Mouse (Mus musculus): ENCODE results near the gene Ccdc114. TPM values are rescaled to one million over a fixed set of nuclear protein-coding genes. Genes with fewer than 3 reads are reported as not detected.
A peak's percentile ranks its signal among the peaks of the same experiment; 100 is the strongest.
"Not testable (repeated sequence)": the region's sequence is repeated elsewhere in the genome, so short reads cannot be mapped to it uniquely, and the experiment has no call there.

Gene Ccdc114
- total RNA-seq, 2 experiments from 2014 or later, result 3.3 to 3.4 TPM

DNA sequence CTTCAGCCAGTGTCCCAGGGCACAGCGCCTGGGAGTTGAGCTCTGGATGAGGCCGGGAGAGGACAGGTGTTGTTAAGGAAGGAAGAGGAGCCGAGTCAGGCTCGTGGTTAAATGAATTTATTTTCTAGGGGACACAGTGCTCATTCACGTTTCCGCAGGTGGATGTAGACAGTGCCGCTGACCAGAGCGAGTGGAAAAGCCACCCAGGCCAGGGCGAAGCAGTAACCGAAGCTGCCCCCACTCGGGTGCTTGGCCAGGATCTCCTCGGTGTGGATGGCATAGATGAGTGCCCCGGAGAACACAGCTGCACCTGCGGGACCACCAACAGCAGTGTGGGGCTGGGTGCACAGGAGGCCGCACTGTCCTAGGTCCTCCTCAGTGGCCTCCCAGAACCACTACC, 5.9 kb upstream of the Ccdc114 start:
- no peak for ATAC-seq (ENCODE audit: poor library complexity, severe bottlenecking)

DNA sequence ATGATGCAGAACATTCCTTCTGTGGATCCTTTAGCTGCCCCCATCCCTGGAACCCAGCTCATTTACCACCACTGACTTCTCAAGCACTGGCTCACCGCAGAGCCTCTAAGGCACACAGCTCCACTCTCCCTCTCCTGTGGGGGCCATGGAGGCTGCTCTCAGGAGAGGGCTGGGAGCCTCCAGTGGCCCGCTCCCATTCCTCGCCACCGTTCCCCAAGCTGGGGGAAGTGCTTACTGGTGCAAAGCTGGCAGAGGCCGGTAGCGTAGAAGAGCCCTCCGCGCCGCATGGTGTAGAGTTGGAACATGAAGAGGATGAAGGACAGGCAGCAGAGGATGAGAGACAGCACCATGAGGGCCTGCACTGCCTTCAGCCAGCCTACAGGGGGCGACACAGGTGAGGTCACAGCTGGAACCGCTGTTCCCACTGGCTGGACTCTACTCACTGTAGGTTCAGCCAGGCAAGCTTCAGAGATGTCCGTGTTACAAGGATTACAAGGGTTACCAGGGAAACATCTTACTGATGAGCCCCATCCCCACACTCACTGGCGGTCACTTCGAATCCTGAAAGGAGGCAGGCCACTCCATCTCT, 4.7 kb upstream of the Ccdc114 start:
- ATAC-seq (ENCODE audit: poor library complexity, severe bottlenecking), result no peak

DNA sequence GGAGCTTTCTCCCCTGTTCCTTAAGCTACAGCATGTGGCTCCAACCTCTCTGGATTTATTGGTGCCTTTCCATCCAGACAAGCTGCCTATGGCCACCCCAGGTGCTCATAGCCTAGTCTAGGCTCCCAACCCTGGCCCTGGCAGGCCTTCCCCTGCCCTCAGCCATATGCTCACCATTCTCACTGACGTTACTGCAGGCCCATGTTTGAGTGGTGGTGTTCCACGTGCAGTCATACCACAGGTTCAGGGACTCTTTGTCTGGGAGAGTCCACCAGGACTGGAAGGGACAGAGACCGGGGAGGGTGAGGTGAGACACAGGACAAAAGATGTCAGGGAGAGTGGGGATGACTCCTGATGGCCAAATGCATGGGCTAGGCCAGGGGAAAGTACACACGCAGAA, 4.1 kb upstream of the Ccdc114 start:
- ATAC-seq (ENCODE audit: poor library complexity, severe bottlenecking), result no peak

DNA sequence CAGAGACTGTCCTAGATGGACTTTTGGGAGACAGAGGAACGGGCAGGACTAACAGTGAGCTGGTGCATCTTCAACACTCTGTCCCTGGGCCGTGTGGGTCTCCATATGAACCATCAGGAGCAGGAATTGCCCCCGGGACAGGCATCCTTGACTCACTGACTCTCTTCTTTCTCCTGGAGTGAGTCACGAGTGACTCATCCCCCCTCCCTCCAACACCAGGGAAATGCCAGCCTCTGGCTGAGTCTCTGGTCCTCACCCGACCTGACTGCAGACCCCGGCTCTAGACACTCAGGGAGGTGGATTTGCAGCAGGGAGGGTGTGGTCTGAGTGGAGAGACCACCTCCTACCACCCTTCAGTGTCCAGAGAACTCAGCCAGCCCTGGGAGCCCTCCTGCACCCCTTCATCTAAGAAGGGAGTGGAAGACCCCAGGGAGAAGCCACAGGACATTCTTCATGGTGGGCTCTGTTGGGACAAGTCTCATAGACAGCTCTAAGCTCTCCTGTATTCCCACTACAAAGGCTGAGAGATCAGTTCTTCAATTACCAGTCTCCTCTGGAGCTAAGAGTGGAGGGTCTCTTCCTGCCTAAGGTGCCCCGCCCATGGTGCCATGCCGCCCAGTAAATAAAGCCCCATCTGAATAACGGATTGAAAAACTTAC, 3.2 kb upstream of the Ccdc114 start:
- ATAC-seq (ENCODE audit: poor library complexity, severe bottlenecking), result no peak

DNA sequence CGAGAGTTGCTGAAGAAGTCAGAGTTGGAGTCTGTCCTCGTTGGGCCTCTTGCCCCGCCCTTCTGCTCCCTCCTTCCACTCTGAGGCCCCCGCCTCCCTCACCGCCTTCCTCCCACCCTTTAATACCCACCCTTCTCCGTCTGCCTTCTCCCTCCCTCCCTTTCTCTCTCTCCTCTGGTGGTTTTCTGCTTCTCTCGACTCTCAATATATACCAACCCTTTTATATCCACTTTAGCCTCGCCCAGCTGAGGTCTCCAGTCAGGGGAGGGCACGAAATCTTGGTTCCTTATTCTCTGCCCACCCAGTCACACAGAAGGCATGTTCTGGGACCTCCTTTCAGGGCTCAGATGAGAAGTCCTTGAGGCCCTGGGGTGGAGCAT, 2.6 kb upstream of the Ccdc114 start, which contains the start of gene Emp3:
Emp3 (minus strand) TSS at position 163 of the 380 bp plus-strand sequence.
- ATAC-seq (ENCODE audit: poor library complexity, severe bottlenecking), result peak; percentile 17

DNA sequence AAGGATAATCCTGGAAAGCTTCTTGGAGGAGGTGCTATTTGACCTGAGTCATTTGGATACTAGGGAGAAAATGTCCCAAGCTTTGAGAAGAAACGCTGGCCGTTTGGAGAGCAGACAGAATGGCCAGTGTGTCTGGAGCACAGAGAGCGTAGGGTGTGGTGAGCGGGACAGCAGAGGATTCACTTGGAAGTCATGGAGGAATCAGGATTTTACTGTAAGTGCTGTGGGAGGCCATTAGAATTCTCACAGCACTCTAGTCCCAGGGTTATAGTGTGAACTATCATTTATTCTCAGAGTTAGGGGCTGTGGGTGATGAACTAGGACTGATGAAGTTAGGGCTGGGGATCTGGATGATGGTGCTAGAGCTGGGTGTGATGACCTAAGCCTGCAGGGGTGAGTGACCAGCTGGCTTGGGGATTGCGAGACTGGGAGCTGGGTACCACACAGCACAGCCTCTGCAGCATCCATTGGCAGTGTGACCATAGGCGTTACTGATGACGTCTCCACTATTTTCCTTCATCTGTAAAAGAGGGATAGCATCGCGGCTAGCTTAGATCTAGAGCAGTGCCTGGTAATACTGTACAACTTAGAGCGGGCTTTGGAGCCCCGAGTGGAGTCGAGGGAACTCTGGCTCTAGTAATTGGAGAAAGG, 1.8 kb upstream of the Ccdc114 start:
- ATAC-seq (ENCODE audit: poor library complexity, severe bottlenecking), result no peak

DNA sequence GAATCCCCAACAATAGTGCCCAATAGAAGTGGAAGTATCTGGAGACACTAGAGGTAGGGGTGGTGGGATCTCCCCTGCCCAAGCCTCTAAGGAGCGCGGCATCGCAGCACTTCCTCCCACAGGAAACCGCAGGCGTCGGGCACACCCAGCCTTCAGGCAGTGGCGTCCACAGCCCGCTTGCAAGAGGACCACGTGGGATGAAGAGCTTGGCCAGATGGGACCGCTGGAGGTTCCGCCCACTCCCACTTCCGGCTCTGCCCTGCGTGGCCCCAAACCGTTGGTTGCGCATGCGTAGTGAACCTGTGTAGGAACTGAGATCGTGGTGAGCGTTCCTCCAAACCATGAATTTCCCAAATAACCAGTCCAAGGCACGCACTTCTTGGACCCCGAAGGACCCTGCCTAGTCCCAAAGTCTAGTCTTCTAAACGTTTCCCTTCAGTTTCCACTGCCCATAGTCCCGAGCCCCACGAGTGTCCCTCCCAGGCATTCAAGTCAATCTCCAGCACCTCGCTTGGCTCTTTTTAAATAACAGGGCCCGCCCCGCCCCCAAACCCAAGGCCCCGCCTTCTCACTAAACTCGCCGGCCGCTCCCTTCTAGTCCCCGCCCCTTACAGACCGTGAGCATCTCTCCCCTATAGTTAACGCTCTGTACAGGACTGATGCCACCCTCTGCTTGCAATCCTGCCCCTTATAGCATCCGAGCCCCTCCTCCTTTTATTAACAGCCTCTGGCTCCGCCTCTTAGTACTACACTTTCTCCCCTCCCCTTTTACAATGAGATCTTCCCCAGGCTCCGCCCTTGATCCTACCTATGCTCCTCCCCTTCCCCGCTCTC, 727 bp upstream of the Ccdc114 start:
- peak; percentile 72 for ATAC-seq (ENCODE audit: poor library complexity, severe bottlenecking)

DNA sequence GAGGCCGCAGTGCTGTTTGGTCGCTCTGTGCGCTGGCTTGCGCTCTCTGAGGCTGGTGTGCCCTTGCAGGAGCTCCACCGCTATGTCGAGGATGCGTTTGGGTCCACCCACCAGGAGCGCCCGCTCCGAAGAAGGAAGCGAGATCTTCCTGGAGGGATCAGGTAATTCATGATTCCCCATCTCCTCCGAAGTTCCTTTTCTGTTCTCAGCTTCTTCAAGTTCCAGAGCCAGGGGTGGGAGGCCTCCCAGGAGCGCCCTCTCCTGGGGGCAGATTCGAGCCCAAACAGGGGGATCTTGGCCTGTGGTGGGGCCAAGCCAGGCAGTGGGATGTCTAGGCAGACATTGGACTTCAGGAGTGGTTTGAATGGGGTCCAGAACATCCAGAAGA, 551 bp downstream of the Ccdc114 start:
- no peak for ATAC-seq (ENCODE audit: poor library complexity, severe bottlenecking)

DNA sequence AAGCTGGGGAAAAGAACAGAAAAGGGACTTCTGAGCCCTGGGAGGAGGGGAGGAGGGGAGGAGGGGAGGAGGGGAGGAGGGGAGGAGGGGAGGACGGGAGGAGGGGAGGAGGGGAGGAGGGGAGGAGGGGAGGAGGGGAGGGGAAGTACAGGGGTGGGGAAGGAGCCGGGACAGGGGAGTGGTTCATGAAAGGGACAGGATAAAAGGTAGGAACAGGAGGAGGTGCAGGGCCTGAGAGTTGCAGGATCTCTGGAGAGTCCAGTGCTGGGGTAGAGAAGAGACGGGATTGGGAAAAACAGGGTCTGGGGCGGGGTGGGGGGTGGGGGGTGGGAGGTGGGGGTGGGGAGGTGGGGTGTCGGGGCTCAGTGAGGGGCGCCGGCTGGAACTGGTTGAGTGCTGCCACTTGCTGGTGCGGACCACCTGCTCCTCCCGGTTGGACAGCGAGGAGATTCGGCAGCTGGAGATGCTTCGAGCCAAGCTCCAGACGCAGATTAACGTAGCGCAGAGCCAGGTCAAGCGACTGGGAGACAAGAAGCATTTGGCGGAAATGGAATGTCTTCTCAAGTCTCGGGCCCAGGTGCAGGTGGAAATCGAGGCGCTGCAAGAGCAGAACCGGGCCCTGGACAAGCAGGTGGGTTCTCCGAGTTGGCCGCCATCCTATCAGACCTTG, 4.9 kb downstream of the Ccdc114 start:
- no peak for ATAC-seq (ENCODE audit: poor library complexity, severe bottlenecking)

DNA sequence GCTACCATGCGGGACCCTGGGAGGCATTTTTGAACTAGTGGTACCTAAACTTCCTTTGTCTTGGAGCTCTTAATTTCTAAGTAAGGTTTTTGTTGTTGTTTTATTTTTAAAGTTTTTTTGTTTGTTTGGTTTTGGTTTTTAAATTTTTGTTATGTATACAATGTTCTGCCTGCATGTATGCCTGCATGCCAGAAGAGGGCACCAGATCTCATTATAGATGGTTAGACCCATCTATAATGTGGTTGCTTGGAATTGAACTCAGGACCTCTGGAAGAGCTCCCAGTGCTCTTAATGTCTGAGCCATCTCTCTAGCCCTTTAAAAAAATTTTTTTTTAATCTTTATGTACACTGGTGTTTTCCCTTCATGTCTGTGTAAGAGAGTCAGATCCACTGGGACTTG, 5.8 kb downstream of the Ccdc114 start:
- ATAC-seq (ENCODE audit: poor library complexity, severe bottlenecking), result no peak

DNA sequence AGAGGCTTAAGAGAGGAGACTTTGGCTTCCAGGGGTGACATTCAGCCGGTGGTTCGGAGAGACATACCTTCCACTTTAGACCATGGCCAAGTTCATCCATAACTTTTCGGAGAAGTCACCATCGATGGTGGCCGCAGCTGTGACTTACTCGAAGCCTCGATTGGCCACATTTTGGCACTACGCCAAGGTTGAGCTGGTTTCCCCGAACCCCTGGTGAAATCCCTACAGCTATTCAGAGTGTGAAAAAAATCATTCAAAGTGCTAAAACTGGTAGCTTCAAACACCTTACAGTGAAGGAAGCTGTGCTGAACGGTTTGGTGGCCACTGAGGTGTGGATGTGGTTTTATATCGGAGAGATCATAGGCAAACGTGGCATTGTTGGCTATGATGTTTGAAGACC, 9.9 kb downstream of the Ccdc114 start:
- ATAC-seq (ENCODE audit: poor library complexity, severe bottlenecking), result not testable (repeated sequence)

DNA sequence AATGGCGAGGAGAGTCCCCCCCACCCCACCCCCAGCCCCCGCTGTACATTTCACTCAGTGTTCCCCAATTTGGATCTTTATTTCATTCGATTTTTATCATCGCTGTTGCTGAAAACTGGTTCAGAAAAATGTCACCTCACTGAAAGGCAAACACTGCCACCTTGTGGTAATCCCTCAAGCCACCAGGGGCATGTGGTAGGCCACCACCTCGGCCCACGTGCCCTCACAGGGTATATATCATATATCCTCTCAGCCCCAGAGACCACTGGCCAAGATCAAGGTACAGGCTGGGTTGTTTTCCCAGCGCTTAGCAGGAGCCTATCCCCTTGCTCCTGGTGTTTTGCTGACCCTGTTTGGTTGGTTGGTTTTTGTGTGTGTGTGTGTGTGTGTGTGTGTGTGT, 11.2 kb downstream of the Ccdc114 start:
- ATAC-seq (ENCODE audit: poor library complexity, severe bottlenecking), result peak; percentile 94

DNA sequence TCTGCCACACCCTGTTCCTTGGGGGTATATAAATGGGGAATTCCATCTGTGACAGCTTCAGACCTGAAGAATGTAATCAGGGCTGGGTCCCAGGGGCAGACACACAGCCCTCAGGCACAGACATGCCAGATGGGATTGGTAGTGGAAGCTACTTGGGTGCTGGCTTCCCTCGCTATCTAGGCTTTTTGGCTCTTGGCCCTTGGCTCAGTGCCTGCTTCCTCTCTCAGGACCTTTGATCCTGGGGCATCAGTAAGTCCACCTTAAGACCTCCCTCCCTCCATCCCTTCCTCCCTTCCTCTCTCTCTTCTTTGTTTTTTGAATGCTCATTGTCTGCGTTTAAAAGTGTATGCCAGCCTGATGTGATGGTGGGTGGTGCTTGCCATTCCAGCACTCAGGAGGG, 16.0 kb downstream of the Ccdc114 start:
- no peak for ATAC-seq (ENCODE audit: poor library complexity, severe bottlenecking)

DNA sequence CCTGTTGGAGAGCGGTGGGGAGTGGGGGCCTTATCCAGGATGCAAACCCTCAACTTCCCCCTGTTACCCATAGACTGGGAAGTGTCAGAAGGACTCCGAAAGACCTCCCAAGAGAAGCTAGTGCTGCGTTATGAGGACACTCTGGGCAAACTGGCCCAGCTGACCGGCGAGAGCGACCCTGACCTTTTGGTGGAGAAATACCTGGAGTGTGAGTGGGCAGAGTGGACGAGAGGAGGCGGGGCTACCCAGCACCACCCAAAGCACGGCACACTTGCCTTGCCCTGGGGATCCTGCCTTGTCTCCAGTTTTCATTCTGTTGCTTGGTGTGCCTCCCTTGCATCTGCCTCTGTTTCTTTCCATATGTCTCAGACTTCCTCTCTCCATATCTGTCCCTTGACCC, 18.1 kb downstream of the Ccdc114 start:
- no peak for ATAC-seq (ENCODE audit: poor library complexity, severe bottlenecking)

DNA sequence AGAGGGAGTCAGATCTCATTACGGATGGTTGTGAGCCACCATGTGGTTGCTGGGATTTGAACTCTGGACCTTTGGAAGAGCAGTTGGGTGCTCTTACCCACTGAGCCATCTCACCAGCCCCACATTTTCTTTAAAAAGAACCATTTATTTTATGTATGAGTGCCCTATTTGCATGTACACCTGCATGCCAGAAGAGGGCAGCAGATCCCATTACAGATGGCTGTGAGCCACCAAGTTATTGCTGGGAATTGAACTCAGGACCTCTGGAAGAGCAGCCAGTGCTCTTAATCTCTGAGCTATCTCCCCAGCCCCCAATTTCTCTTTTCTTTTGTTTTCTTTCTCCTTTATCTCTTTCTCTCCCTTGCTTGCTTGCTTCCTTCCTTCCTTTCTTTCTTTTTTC, 19.4 kb downstream of the Ccdc114 start:
- not testable (repeated sequence) for ATAC-seq (ENCODE audit: poor library complexity, severe bottlenecking)

DNA sequence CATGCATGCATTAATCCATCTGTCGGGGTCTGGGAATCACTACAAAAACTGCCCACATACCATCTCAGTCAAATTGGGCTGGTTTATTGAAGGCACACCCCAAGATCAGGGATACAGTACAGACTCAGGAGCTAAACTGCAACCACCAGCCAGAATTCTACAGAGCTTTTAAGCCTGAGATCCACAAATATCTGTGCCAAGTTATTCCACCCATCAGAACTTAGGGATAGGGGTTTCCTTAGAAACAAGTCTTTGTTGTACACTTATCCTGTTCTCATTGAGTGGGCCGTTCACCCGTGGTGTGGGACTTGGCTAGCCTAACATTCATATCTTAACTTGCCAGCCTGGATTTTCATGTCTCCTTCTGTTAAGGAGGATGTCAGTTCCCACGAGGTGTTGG, 25.2 kb downstream of the Ccdc114 start:
- ATAC-seq (ENCODE audit: poor library complexity, severe bottlenecking), result no peak

DNA sequence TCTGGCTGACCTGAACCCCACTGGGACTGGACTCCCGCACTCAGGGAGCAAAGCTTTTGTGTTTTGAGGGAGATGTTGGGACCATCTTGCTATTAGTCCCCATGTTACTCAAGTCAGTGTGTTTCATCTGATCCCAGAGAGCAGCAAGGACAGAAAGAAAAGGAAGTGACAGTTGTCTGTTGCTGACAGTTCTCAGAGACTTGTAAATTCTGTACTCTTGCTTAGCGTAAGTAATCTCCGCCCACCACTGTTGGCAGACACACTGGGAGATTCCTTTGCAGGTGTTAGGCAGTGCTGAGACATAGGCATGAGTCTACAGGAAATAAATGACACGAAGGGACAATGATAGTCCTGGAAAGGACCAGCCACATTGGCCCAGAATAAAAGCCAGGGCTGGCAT, 32.7 kb downstream of the Ccdc114 start:
- no peak for ATAC-seq (ENCODE audit: poor library complexity, severe bottlenecking)

DNA sequence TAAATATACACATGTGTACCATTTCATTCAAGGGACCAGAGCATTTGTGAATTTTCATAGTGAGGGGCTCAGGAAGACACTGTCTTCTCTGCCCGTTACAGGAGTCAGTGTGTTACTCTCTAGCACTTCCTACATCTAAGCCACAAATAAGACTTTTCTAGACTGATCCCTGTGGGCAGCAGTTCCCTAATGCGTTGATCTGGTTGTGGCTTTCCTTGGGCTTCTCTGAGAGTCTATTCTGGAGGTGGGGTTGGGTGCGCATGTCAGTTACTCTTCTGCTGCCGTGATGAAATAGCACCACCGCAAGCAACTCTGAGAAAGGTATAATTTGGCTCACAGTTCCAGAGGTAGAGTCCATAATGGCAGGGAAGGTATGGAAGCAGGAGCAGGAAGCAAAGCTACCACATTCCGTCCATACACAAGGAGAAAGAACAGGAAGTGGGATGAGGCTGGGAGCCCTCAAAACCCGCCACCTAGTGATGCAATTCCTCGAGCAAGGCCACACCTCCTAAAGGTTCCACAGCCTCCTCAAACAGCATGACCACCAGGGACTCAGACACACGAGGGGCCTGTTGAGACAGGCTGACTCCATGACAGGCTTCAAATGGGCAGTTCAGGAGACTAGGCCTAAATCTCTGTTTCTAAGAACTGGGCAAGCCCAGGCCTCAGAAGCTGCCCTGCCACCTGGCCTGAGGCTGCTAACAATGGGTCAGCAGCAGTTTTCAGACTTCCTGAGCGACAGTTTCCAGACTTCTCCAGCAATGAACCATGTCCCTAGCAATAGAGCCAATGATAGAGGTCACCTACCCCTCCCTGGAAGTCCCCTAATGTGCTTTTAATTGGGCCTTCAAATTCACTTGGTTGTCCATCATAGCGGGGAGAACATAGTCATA, 48.2 kb downstream of the Ccdc114 start:
- 0 out of 2 replicates have a peak, but pooled peaks have one; percentile 38 for ATAC-seq (ENCODE audit: poor library complexity, severe bottlenecking)

DNA sequence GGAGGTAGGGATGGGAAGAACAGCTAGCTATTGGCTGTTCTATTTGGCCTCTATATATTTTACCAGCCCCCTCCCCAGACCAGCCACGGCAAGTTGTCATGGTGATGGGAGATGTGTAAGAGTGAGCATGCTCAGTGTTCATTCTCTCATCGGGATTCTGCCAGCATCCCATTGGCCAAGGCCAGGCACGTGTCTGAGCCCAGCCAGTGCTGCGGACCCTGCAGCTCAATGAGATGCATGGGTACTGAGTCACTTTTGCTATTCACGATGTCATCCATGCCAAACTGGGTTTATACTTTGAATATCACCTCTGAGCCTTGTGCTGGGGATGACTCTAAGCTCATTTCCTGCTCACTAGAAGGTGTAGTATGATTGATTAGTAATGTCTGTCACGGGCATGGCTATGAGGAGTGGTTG, 49.4 kb downstream of the Ccdc114 start:
- no peak for ATAC-seq (ENCODE audit: poor library complexity, severe bottlenecking)

DNA sequence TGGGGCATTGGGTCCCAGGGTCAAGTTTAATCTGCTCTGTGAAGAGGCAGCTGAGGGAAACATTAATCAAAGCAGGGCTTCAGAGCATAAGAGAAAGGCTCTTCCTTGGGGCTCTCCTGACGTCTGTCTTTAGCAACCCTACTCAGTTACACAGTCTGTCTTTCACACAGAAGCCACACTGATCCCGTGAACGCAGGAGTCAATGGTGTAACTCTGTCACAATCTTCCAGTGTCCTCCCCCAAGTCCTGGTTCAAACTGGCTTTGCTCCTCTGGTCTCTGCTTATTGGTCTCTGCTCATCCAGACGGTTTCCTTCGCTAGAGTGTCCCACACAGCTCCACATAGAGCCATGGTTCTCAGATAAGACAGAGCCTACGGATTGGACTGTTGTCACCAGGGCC, 50.2 kb downstream of the Ccdc114 start:
- ATAC-seq (ENCODE audit: poor library complexity, severe bottlenecking), result no peak

Measured in megakaryocyte, adult 5-6 weeks (primary cell).